8 mouse cellular contexts compared by ENCODE assay signal in the genomic region with DNA sequence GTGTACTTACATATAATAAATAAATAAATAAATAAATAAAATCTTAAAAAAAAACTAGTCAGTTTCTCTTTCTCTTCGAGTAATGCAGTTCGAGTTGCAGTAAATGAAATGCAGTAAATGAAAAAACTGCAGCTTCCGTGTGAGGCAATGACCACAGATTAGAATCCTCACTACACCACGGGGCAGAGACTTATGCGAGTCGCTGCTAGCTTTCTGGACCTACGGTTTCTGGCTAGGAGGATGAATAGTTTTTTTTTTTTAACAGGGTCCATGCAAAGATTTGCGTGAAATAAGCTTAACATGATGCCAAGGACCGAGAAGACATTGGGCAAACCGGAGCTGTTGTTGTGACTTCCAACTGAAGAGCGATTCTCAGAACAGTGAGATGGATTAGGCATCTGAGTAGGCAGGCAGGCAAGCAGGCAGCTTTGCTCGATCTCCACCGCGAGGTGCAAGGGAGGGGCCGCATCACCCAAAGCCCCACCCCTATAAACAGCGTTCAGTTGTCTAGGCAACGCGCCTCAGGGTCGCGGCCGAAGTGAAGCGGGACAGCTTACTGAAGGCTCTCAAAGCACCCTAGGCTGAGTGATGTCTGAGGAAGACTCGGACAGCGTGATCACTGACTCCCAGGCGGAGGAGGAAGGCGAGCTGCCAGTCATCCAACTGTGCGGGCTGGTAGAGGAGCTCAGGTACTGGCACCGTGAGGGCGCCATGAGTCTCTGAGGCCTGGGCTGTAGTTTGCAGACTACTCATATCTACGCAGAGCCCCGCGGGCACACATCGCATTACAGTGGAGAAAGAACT. TPM values are rescaled to one million over a fixed set of nuclear protein-coding genes. Genes with fewer than 3 reads are reported as not detected.
DNase-seq lines count a peak whose midpoint lies in the region; ATAC-seq and TF ChIP-seq lines count a peak whose summit lies in the region.

A gene (plus strand): TSS at position 502 of the 804 bp plus-strand sequence.

- peaks cover 7% of the 10 kb centered on the region; the same call in 1 of the 2 replicates for H3K27me3 ChIP-seq in embryonic facial prominence, embryonic 13.5 days
- 0 out of 2 replicates have a peak, but pooled peaks cover under 1% of the 10 kb centered on the region for H3K27me3 ChIP-seq in heart, embryonic 12.5 days (replicated peaks)
- H3K27me3 ChIP-seq in kidney, postnatal 0 days (ENCODE audit: insufficient read depth, low read length): no peaks in the 10 kb centered on the region
- peaks cover 2% of the 10 kb centered on the region; the same call in 1 of the 2 replicates for H3K27me3 ChIP-seq in liver, embryonic 11.5 days (replicated peaks; ENCODE audit: control insufficient read depth, insufficient read depth, low read length)
- no peaks in the 10 kb centered on the region for H3K27me3 ChIP-seq in midbrain, postnatal 0 days (ENCODE audit: insufficient read depth, low read length)

- no peak for TF ChIP-seq CTCF in kidney, postnatal 0 days (IDR thresholded peaks at IDR 0.05; ENCODE audit: low read depth)
- TF ChIP-seq CTCF in midbrain, postnatal 0 days (IDR thresholded peaks at IDR 0.05): peak; percentile 8; the same call in 1 of the 2 replicates

- no peaks in the 10 kb centered on the region for H3K9me3 ChIP-seq in embryonic facial prominence, embryonic 13.5 days
- H3K9me3 ChIP-seq in heart, embryonic 12.5 days (replicated peaks): no peaks in the 10 kb centered on the region
- H3K9me3 ChIP-seq in kidney, postnatal 0 days (replicated peaks; ENCODE audit: low read length): no peaks in the 10 kb centered on the region
- no peaks in the 10 kb centered on the region for H3K9me3 ChIP-seq in liver, embryonic 11.5 days (ENCODE audit: control insufficient read depth, low read length)
- H3K9me3 ChIP-seq in midbrain, postnatal 0 days (ENCODE audit: low read length): no peaks in the 10 kb centered on the region

- no peaks in the 10 kb centered on the region for H3K36me3 ChIP-seq in embryonic facial prominence, embryonic 13.5 days
- no peaks in the 10 kb centered on the region for H3K36me3 ChIP-seq in heart, embryonic 12.5 days
- H3K36me3 ChIP-seq in kidney, postnatal 0 days (ENCODE audit: insufficient read depth, low read length): no peaks in the 10 kb centered on the region
- H3K36me3 ChIP-seq in liver, embryonic 11.5 days (ENCODE audit: control insufficient read depth, insufficient read depth, low read length): no peaks in the 10 kb centered on the region
- no peaks in the 10 kb centered on the region for H3K36me3 ChIP-seq in midbrain, postnatal 0 days (ENCODE audit: insufficient read depth, low read length)

- ATAC-seq in embryonic facial prominence, embryonic 13.5 days (ENCODE audit: insufficient number of reproducible peaks, insufficient read depth, low FRiP score, low TSS enrichment, low read depth): peak; percentile 64; the same call in 1 of the 2 replicates
- peak; percentile 78 for ATAC-seq in heart, embryonic 12.5 days (ENCODE audit: insufficient number of reproducible peaks, low FRiP score)
- peak; percentile 87 for ATAC-seq in kidney, postnatal 0 days (replicated peaks; ENCODE audit: low FRiP score, low read depth)
- peak; percentile 62 for ATAC-seq in liver, embryonic 11.5 days (replicated peaks; ENCODE audit: low FRiP score)
- peak; percentile 87 for ATAC-seq in midbrain, postnatal 0 days (ENCODE audit: low FRiP score)

- peak within 1 kb of the TSS; percentile 48 for H3K4me3 ChIP-seq in embryonic facial prominence, embryonic 13.5 days
- H3K4me3 ChIP-seq in heart, embryonic 12.5 days: peak within 1 kb of the TSS; percentile 53
- peak within 1 kb of the TSS; percentile 38 for H3K4me3 ChIP-seq in kidney, postnatal 0 days (replicated peaks; ENCODE audit: low read depth, low read length)
- H3K4me3 ChIP-seq in liver, embryonic 11.5 days (ENCODE audit: low read depth, low read length): peak within 1 kb of the TSS; percentile 42
- peak within 1 kb of the TSS; percentile 45 for H3K4me3 ChIP-seq in midbrain, postnatal 0 days (ENCODE audit: low read depth, low read length)

- H3K27ac ChIP-seq in embryonic facial prominence, embryonic 13.5 days: no peak within 1 kb of the TSS
- no peak within 1 kb of the TSS for H3K27ac ChIP-seq in heart, embryonic 12.5 days (ENCODE audit: poor library complexity, severe bottlenecking)
- peak within 1 kb of the TSS; percentile 47; the same call in 1 of the 2 replicates for H3K27ac ChIP-seq in kidney, postnatal 0 days
- no peak within 1 kb of the TSS for H3K27ac ChIP-seq in liver, embryonic 11.5 days (ENCODE audit: low read depth, low read length)
- H3K27ac ChIP-seq in midbrain, postnatal 0 days (ENCODE audit: low read depth, low read length): no peak within 1 kb of the TSS

- peak within 1 kb of the TSS; percentile 78 for H3K4me2 ChIP-seq in embryonic facial prominence, embryonic 13.5 days
- H3K4me2 ChIP-seq in heart, embryonic 12.5 days: peak within 1 kb of the TSS; percentile 76
- peak within 1 kb of the TSS; percentile 68 for H3K4me2 ChIP-seq in kidney, postnatal 0 days (ENCODE audit: low read length)
- peak within 1 kb of the TSS; percentile 71 for H3K4me2 ChIP-seq in liver, embryonic 11.5 days
- H3K4me2 ChIP-seq in midbrain, postnatal 0 days (ENCODE audit: low read depth, low read length, poor library complexity, severe bottlenecking): peak within 1 kb of the TSS; percentile 58

- peak; percentile 50 to 52 for DNase-seq in B cell, adult 2 months
- DNase-seq in adrenal gland, postnatal 36 days: peak; percentile 80 to 83
- peak; percentile 76 for DNase-seq in kidney, postnatal 0 days (ENCODE audit: low spot score)
- peak; percentile 58 for DNase-seq in liver, embryonic 11.5 days (ENCODE audit: low spot score)
- peak; percentile 64 for DNase-seq in midbrain, postnatal 0 days (ENCODE audit: low spot score)
- peak; percentile 11 to 18 for DNase-seq in spleen, postnatal 36 days (ENCODE audit: low spot score in 2 of 2)

- H3K9ac ChIP-seq in embryonic facial prominence, embryonic 13.5 days: peak within 1 kb of the TSS; percentile 62
- peak within 1 kb of the TSS; percentile 60 for H3K9ac ChIP-seq in heart, embryonic 12.5 days
- peak within 1 kb of the TSS; percentile 2; the same call in 1 of the 2 replicates for H3K9ac ChIP-seq in kidney, postnatal 0 days (ENCODE audit: low read depth, low read length)
- H3K9ac ChIP-seq in liver, embryonic 11.5 days (ENCODE audit: low read depth, low read length): peak within 1 kb of the TSS; percentile 9; the same call in 1 of the 2 replicates
- H3K9ac ChIP-seq in midbrain, postnatal 0 days (replicated peaks; ENCODE audit: low read length, poor library complexity, severe bottlenecking): peak within 1 kb of the TSS; percentile 6; the same call in 1 of the 2 replicates

- peaks cover 8% of the 10 kb centered on the region; the same call in 1 of the 2 replicates for H3K4me1 ChIP-seq in embryonic facial prominence, embryonic 13.5 days
- no peaks in the 10 kb centered on the region for H3K4me1 ChIP-seq in heart, embryonic 12.5 days (replicated peaks)
- H3K4me1 ChIP-seq in kidney, postnatal 0 days (replicated peaks; ENCODE audit: insufficient read depth, low read length): no peaks in the 10 kb centered on the region
- H3K4me1 ChIP-seq in liver, embryonic 11.5 days (replicated peaks; ENCODE audit: control insufficient read depth, insufficient read depth, low read length): peaks cover 5% of the 10 kb centered on the region
- H3K4me1 ChIP-seq in midbrain, postnatal 0 days (ENCODE audit: insufficient read depth, low read length): no peaks in the 10 kb centered on the region

- WGBS in embryonic facial prominence, embryonic 13.5 days: 5% methylated on average over 33 of the region's 33 CpGs
- WGBS in heart, embryonic 12.5 days: 7% methylated on average over 33 of the region's 33 CpGs
- WGBS in kidney, postnatal 0 days: 7% methylated on average over 33 of the region's 33 CpGs
- WGBS in liver, embryonic 11.5 days: 10% methylated on average over 33 of the region's 33 CpGs
- 3% methylated on average over 33 of the region's 33 CpGs for WGBS in midbrain, postnatal 0 days

RNA-seq across cellular contexts. Expression of the gene that starts here (rescaled TPM):
- under 1 TPM in 1 of 2 experiments, not detected in 1; 0.86 TPM for total RNA-seq in adrenal gland, postnatal 36 days (2021)
- polyA plus RNA-seq in embryonic facial prominence, embryonic 13.5 days (2015; fragmentation: Nextera tagmentation; extraction: Ambion mirVana): 0.21 and 0.74 TPM in 2 replicates
- polyA plus RNA-seq in heart, embryonic 12.5 days (2016; fragmentation: Nextera tagmentation; extraction: Ambion mirVana): 3.2 and 3.7 TPM in 2 replicates
- polyA plus RNA-seq in kidney, postnatal 0 days (2015; fragmentation: Nextera tagmentation; extraction: Ambion mirVana): 1.5 and 2.2 TPM in 2 replicates
- polyA plus RNA-seq in liver, embryonic 11.5 days (2014; fragmentation: Nextera tagmentation; extraction: Ambion mirVana): not detected in 2 replicates
- total RNA-seq in midbrain, postnatal 0 days (2014; rRNA removed): 3.2 and 4.0 TPM in 2 replicates
- 2.7 and 4.0 TPM in 2 replicates for polyA plus RNA-seq in midbrain, postnatal 0 days (2015; fragmentation: Nextera tagmentation; extraction: Ambion mirVana)

Comparison
In these comparisons a context has a peak if more than half of its experiments do, and no peak if none do; other contexts are left out.
1. Peak in DNase-seq in adrenal gland, postnatal 36 days; RNA of the gene not detected or under 1 TPM.
2. Peak in ATAC-seq, H3K4me3 ChIP-seq, H3K9ac ChIP-seq and H3K4me2 ChIP-seq in embryonic facial prominence, embryonic 13.5 days; RNA of the gene not detected or under 1 TPM.
3. Peak in DNase-seq, ATAC-seq, H3K4me3 ChIP-seq, H3K9ac ChIP-seq and H3K4me2 ChIP-seq in liver, embryonic 11.5 days; RNA of the gene not detected or under 1 TPM.
4. DNase-seq: peak in every context shown above with its lines; median percentile 82 in adrenal gland, postnatal 36 days; 76 in kidney, postnatal 0 days; 64 in midbrain, postnatal 0 days; 58 in liver, embryonic 11.5 days; 51 in B cell, adult 2 months; 14 in spleen, postnatal 36 days.
5. H3K9ac ChIP-seq: peak in every context shown above with its lines; median percentile 62 in embryonic facial prominence, embryonic 13.5 days; 60 in heart, embryonic 12.5 days; 9 in liver, embryonic 11.5 days; 6 in midbrain, postnatal 0 days; 2 in kidney, postnatal 0 days.